Mouse (Mus musculus) kidney, adult 8-10 months (tissue): ENCODE measurements around the gene Ikzf2.

Experiments used
- DNase-seq, 2 experiments: peaks; one replicate each; pipeline ENCODE4 v3.0.0; 2022

Ikzf2 gene

GRCm38 (mm10) chr1:69687076-69687991, at the start of gene Ikzf2:
Ikzf2 (minus strand) TSS chr1:69687245.
- DNase-seq: peak; percentile 57 to 64

GRCm38 (mm10) chr1:69729729-69730128, 42.7 kb upstream of the Ikzf2 start:
- DNase-seq: no peak

- no peak for DNase-seq
Observed at GRCm38 (mm10) chr1:69729031-69729679, 42.1 kb upstream of the Ikzf2 start.

- DNase-seq: peak in 1 of 2 experiments; percentile 3
Observed at GRCm38 (mm10) chr1:69727968-69728367, 40.9 kb upstream of the Ikzf2 start.

- DNase-seq: no peak
Observed at GRCm38 (mm10) chr1:69717107-69717506, 30.1 kb upstream of the Ikzf2 start.

- DNase-seq: no peak
Observed at GRCm38 (mm10) chr1:69708571-69708970, 21.5 kb upstream of the Ikzf2 start.

GRCm38 (mm10) chr1:69703506-69704156, 16.6 kb upstream of the Ikzf2 start:
- no peak for DNase-seq

GRCm38 (mm10) chr1:69691946-69692345, 4.9 kb upstream of the Ikzf2 start:
- no peak for DNase-seq

- DNase-seq: peak; percentile 63 to 68
Observed at GRCm38 (mm10) chr1:69688961-69689360, 1.9 kb upstream of the Ikzf2 start.

GRCm38 (mm10) chr1:69688118-69688517, 1.1 kb upstream of the Ikzf2 start:
- DNase-seq: no peak

- no peak for DNase-seq
Observed at GRCm38 (mm10) chr1:69686741-69687075, 337 bp downstream of the Ikzf2 start.

GRCm38 (mm10) chr1:69685890-69686490, 1.1 kb downstream of the Ikzf2 start:
- DNase-seq: no peak

GRCm38 (mm10) chr1:69685049-69685889, 1.8 kb downstream of the Ikzf2 start:
- DNase-seq: no peak

GRCm38 (mm10) chr1:69684280-69685040, 2.6 kb downstream of the Ikzf2 start:
- no peak for DNase-seq

GRCm38 (mm10) chr1:69683851-69684250, 3.2 kb downstream of the Ikzf2 start:
- no peak for DNase-seq

GRCm38 (mm10) chr1:69683058-69683457, 4.0 kb downstream of the Ikzf2 start:
- no peak for DNase-seq

GRCm38 (mm10) chr1:69682261-69682660, 4.8 kb downstream of the Ikzf2 start:
- DNase-seq: no peak

- DNase-seq: no peak
Observed at GRCm38 (mm10) chr1:69681003-69681402, 6.0 kb downstream of the Ikzf2 start.

- no peak for DNase-seq
Observed at GRCm38 (mm10) chr1:69680501-69680900, 6.5 kb downstream of the Ikzf2 start.

- DNase-seq: no peak
Observed at GRCm38 (mm10) chr1:69669897-69670404, 17.1 kb downstream of the Ikzf2 start.

GRCm38 (mm10) chr1:69667456-69667855, 19.6 kb downstream of the Ikzf2 start:
- DNase-seq: no peak
